Mouse (Mus musculus) testis, postnatal 14 days (tissue): ENCODE measurements around the gene Wdr6.
"Not testable (repeated sequence)": the region's sequence is repeated elsewhere in the genome, so short reads cannot be mapped to it uniquely, and the experiment has no call there.

Source experiments
- DNase-seq: peaks from one replicate; pipeline ENCODE4 v3.0.0; 2021; ENCODE audit warnings: low spot score

Wdr6 gene

DNA sequence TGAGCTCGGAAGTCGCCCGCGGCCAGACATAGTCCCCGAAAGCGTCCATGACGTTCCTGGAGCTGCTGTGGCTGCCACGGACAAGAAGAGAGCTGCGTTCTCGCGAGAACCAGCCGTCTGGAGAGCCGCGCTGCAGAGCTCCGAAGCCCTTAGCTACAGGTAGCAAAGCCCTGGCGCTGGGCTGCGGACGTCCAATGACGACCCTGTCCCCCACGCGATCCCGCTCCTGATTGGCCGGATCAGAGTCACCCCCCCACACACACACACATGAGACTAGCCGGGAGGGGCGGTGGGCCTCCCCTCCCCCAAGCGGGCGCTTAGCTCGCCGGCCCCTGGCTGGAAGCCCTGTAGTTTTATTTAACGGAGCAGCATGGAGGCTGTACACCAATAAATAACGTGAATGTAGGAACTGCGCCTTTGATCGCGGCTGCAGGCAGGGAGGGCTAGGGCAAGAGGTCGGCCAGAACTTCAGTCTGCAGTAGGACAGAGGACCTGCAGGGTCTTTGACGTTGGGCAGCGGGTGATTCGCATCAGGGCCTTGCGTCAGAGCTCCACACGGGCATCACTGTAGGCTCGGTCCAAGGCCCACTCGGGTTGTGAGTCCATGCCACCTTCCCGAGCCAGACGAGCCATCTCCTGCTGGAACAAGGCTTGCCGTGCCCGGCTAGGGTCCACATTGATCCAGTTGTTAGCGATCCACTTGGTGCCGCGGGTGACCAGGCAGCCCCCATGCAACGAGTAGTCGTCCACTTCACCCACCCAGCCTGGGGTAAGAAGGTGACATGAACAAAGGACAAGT is at the start of gene Wdr6:
Gene Wdr6, minus strand, starts transcription at position 195 of the 799 bp plus-strand sequence.
- peak; percentile 94 for DNase-seq

GRCm38 (mm10) chr9:108628141-108628540 is 49.6 kb upstream of the Wdr6 start:
- no peak for DNase-seq

DNA sequence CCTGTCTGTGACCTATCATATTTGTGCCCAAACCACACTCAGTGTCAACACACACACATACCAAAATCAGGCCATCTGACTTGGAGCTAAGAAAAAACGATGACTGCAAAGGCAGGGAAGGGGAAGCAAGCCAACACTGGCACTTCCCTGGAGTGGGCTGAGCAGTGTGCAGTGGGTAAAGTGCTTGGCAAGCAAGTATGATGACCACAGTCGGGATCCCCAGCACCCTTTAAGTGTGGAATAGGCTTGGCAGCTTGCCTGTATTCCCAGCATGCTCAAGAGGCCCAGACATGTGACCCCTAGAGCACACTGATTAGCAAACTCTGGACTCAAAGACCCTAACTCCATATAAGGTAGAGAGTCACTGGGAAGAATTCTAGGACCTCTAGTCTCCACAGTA is 48.0 kb upstream of the Wdr6 start:
- no peak for DNase-seq

- no peak for DNase-seq
Measured at GRCm38 (mm10) chr9:108617301-108617700, 38.8 kb upstream of the Wdr6 start.

GRCm38 (mm10) chr9:108611488-108611887 is 32.9 kb upstream of the Wdr6 start:
- DNase-seq = no peak

DNA sequence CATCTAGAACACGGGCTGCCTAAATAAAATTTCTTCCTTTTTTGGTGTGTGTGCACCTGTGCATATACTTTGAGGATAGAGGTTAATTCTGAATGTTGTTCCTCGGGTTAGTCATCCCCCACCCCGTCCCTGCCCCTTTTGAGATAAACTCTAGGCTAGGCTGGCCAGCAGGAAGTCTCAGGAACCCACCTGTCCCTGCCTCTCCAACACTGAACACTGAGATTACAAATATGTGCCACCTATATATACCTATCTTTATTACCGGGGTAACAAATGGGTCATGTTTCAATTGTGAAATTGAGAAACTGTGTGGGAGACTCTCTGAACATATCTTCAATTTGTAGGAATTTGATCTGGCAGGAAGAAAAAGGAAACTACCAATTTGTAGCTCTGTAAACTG is 30.4 kb upstream of the Wdr6 start:
- DNase-seq = no peak

DNA sequence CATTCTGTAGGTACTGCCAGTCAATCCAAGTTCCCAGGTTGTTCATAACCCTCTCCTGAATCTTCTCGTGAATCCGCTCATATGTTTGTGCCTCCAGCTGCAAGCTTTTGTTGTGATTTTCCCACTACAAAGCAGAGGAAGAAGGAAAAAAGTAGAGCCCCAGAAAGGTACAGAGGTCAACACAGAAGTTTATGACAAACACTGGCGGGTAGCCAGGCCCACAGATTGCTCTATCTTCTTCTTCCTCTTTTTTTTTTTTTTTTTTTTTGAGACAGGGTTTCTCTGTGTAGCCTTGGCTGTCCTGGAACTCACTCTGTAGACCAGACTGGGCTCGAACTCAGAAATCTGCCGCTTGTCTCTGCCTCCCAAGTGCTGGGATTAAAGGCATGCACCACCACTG is 29.4 kb upstream of the Wdr6 start:
- DNase-seq = not testable (repeated sequence)

GRCm38 (mm10) chr9:108601986-108602385 is 23.4 kb upstream of the Wdr6 start:
- no peak for DNase-seq

GRCm38 (mm10) chr9:108600011-108600410 is 21.5 kb upstream of the Wdr6 start:
- no peak for DNase-seq

- no peak for DNase-seq
Measured at GRCm38 (mm10) chr9:108599021-108599566, 20.6 kb upstream of the Wdr6 start.

DNA sequence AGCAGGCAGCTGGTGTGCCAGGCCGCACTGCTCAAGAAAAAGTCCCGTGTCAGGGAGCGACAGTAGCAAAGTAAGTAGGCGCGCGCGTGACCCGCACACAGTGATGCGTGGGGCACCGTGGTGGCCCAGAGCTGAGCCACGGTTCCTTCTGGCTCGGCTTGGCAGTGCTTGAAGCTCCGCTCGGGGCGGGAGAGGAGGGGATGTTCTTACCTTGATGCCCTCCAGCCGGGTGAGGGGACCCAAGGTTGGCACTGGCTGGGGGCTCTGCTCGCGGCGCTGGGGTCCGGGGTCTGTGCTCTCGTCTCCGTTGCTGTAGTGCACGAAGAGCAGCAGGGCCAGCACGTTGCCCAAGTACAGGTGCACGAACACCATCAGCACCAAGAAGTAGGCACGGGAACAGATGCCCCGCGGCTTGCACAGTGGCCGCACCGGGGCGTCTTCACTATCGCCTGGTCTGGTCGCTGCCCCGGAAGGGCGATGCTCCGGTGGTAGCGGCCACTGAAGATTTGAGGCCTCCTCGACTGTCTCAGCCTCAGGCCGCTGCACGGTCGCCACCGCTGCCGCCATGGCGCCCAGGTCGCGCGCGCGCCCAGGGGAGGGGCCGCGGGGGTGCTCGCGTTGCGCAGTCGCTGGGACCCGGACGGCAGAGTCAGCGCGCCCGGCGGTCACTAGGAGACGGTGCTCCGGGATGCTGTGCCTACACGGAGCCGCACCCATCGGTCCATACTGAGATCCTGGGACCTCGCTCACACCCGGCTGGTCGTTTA is 18.6 kb upstream of the Wdr6 start, which contains the start of gene P4htm:
Gene P4htm, minus strand, starts transcription at position 670 of the 767 bp plus-strand sequence.
- DNase-seq = peak; percentile 66

DNA sequence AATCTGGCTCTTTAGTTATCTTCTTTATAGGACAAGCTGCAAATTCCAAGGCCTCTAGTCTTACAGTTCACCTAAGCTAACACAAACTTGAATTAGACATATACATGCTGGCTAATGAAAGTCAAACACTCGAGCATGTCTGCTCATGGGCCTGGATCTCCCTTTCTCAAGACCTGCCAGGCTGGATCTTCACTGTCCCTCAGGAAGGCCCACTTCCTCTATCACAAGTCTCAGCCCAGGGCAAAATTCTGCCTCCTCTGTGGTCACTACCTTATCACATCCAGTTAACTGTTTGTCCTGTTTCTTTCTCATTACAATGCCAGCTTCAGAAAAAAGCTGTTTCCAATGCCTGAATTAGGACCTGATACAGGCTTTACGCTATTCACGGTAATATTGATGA is 15.8 kb upstream of the Wdr6 start:
- no peak for DNase-seq

DNA sequence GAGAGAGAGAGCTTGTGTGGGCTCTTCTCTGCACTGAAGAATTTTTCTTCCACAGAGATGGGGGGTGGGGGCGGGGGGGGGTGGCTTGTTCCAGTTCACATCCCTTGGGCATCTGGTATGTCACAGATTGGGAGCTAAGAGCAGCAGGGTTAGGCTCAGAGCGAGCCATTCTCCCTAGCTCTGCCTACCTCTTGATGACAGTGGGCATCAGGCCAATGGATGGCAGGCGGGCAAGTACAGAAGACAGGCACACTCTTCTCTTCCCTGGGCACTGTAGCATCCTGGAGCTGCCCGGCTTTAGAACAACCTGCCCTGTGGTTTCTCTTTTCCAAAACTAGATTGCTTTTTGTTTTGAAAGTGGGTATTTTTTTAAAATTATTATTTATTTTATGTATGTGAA is 12.9 kb upstream of the Wdr6 start:
- no peak for DNase-seq

DNA sequence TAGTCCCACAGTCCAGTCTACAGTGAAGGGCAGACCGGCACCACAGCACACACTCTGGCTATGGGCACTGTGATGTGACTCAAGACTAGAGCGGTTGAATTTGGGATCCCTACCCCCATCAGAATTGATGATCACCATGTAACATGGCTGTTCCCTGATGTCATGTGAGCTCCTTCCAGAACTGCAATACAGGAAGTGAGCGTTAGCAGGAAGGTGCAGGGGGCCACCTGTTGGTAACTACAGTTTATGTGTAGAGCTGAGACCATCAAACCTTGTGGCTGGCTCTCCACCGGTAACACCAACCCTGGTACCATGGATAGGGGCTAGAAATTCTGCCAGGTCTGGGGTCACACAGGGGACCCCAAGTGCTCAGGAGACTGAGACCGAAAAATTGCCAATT is 10.7 kb upstream of the Wdr6 start:
- no peak for DNase-seq

- peak; percentile 74 for DNase-seq
Measured at GRCm38 (mm10) chr9:108587571-108588180, 9.1 kb upstream of the Wdr6 start.

- DNase-seq = no peak
Measured at GRCm38 (mm10) chr9:108579344-108579690, 778 bp upstream of the Wdr6 start.

DNA sequence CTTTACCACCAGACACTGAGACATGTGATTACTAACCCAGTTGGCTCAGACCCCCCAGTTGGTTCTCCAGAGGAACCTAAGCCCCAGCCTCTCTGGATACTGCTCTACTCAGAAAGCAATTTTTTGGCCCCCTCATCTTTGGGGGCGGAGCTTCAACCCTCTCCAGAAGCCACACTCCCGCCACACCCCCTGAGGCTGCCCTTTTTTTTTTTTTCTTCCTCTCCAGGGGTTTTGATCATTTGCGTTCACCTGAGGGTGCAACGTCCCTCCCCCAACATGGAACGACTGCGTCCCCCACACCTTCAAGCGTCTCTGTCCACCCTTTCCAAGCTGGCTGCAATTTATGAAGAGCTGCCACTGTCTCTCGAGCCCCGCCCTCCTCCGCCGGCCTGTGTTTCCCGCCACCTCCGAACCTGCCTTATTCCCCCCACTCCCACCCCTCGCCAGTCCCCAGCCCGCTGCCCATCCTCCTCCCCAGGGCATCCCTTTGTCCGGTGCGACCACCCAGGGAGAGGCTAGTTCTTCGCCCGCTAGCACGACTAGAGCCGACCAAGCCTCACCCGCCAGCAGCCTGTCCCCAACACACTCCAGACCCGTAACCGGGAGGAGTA is 500 bp downstream of the Wdr6 start:
- no peak for DNase-seq

GRCm38 (mm10) chr9:108577025-108577424 is 1.5 kb downstream of the Wdr6 start:
- no peak for DNase-seq

- DNase-seq = no peak
Measured at GRCm38 (mm10) chr9:108575321-108576297, 2.9 kb downstream of the Wdr6 start.

- DNase-seq = no peak
Measured at GRCm38 (mm10) chr9:108574921-108575320, 3.6 kb downstream of the Wdr6 start.
